Mouse (Mus musculus) T-helper 2 cell (primary cell): ENCODE data around the gene Snx18.

Experiments used
- in situ Hi-C: fragments of 300-600 bp; cut with MboI, MseI; formaldehyde crosslinking; loops from one replicate; pipeline ENCODE4 v1.15.1; 2025; ENCODE audit warnings: high pct_unique_total_duplicates

The Snx18 gene

DNA sequence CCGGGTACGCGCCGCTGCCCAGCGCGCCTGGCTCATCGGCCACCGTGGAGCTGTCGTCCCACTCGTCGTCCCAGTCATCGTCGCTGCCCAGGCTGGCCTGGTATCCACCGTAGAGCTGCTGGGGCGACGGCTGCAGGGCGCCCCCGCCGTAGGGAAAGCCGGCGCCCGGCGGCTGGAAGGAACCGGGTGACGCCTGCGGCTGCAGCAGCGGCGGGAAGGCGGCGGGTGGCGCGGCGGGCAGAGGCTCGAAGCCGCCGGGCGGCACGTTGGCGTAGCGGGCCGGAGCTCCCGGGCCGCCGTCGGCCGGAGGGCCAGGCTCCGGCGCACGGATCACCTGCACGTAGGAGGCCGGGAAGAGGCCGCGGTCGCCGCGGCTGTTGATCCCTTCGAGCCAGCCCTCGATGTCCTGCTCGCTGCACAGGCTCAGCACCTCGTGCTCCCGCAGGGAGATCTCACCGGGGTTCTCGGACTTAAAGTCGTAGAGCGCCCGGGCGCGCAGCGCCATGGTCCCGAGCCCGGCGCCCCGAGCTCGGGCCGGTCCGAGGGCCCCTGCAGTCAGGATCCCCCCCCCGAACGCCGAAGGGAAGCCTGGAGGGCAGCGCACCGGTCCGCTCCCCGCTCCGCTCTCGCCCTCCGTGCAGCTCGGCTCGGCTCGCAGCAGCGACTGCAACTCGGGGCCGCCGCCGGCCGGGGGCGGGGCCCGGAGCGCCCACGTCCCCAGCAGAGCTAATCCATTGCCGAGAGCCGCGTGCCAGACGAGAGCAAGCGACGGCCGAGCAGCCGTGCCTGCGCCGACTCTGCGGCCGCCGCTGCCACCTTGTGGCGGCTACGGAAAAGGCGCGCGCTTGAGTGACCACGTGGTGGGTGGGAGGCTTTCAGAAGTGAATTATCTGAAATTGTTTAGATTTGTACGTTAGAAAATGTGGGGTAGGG lies at the start of gene Snx18:
Gene Snx18, minus strand, starts transcription at position 674 of the 933 bp plus-strand sequence.
- in situ Hi-C loops, result loop anchor here (10.0 kb wide), 1 partner anchor 153 kb away; no protein-coding TSS in a partner anchor

DNA sequence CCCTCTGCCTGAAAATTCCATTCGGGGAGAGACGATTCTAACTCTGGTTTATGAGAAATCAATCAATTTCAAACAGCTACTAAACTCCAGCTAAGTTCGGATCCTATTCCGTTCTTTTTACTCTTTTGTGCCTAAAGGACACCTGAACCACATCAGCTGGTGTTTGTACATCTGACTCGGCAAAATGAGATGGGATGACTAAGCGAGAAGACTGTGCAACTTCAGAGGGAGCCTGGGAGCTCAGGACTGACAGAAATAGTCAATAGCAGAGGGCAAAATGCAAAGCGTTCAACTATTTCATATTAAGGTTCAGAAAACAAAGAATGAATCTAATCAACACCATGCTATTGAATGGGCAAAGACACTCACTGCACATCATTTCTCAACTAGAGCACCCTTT lies 45.5 kb upstream of the Snx18 start:
- in situ Hi-C loops, result no loop called here

DNA sequence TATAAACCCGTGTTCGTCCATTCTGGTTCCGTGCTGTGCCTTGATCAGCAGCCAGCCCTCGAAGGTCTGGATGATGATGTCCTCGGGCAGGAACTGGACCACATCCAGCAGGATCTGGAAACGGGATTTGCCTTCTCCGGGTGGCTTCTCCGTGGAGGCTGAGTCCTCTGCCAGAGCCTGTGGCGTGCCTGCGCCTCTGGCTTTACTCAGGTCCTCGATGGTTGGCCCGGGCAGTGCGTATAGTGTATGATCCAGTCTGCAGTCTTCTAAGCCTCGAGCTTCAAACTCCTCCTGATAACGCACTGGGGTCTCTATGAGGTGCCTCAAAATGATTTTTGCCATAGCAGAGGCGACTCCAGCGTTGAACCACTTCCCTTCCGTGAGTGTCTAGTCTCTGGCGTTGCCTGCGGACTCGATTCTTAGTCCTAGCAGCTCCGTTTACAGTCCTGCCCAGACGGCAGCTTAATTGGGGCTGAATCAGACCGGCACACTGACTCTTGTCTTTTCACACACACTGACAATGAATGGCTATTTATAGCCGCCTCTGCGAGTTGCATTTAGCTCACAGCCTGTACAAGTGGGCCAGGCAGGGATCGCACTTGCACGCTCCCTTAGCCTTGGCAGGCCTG lies 44.9 kb upstream of the Snx18 start, which contains the start of gene Hspb3:
Gene Hspb3, minus strand, starts transcription at position 526 of the 629 bp plus-strand sequence.
- in situ Hi-C loops, result no loop called here

DNA sequence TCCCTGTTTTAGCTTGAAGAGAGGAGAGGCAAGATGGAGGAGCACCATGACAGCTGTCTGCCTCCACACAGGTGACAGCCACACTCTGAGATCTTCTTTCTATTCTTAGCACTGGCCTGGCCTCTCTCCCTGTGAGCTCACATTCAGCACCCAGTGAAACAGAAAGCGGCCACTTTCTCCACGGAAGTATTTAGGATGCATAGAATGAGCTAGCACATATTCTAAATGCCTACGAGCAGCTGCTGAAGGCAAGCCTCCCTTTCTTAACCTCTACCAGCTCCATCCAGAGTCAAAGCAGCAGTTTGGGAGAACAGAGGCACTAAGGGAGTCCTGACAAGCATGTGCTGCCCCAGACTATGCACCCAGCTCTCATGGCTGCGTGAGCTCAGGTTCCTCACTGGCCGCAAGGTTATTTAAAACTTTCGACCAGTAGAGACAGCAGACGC lies 43.5 kb upstream of the Snx18 start:
- in situ Hi-C loops, result no loop called here

DNA sequence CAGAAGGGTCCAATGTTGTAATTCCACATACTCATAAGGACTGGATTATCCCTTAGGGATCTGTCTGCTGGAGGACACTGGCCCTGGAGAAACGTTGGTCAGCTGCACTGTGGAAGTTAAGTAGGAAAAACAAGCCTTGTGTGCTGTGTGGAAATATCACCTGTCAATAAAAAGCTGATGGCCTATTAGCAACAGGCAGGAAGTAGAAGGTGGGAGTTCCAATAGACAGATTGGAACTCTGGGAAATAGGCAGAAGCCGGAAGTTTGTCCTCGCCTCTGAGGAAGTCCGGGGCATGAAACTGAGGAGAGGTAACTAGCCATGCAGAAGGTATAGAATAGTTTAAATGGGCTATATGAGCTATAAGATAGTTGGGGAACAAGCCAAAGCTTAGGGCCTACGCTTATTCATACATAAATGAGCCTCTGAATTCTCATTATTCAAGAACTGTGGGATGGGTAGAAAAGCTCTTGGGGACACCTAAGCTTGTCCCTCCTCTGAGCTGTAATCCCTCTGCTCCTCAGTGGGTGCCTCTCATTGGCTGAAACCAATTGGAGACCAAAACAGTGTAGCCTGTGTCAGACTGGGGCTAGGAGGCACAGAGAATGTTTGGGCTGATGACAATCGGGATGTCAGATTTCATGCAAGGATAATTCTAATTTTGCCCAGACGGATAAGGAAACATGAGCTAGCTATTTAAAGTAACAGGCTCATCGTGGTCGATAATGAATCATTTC lies 42.4 kb upstream of the Snx18 start:
- in situ Hi-C loops, result no loop called here

- in situ Hi-C loops, result no loop called here
Measured at GRCm38 (mm10) chr13:113657204-113657603, 38.8 kb upstream of the Snx18 start.

DNA sequence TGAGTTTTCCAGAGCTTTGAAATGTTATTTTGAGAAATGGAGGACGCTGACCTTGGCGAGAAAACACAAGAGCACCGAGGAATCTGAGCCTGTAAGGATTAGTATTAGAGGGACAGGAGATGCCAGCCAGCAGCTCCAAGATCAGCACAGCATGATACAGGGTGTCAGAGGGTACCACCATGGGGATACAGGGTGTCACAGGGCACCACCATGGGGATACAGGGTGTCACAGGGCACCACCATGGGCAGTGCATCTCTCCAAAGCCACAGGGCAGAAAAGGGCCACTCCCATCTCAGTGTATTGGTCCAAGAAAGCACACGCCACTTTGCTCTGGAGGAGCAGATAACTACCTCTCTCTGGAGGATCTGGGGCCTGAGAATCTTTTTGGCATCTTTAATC lies 38.3 kb upstream of the Snx18 start:
- in situ Hi-C loops, result no loop called here

GRCm38 (mm10) chr13:113655511-113655910 lies 37.1 kb upstream of the Snx18 start:
- in situ Hi-C loops, result no loop called here

DNA sequence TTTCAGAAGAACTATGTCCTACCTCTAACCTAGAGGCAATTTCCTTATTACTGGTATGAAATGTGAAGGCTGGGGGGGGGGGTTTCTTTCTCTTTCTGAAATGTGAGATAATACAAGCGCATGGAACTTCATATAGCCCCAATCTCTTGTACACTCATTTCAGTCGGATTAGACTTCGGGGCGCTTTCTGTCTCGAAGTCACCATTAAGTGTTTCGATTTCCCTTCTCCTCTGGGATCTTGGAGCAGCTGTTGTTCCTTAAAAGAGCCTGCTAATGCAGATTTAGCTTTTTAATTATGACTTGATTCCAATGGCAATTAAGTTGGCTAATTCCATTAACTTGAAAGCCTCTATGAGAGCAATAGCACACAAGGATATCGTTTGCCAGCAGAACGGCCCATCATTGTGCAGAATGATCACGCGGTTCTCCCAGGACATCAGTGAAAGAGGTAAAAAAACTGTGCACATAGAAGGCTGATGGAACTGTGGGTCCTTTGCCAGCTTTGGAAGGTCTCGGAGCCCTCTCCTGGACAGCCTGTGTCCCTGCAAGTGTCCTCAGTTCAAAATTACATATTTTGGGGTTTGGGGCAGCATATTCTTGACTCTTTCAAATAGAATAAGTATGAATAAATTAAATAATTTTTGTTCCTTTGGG lies 22.7 kb upstream of the Snx18 start:
- in situ Hi-C loops, result no loop called here

DNA sequence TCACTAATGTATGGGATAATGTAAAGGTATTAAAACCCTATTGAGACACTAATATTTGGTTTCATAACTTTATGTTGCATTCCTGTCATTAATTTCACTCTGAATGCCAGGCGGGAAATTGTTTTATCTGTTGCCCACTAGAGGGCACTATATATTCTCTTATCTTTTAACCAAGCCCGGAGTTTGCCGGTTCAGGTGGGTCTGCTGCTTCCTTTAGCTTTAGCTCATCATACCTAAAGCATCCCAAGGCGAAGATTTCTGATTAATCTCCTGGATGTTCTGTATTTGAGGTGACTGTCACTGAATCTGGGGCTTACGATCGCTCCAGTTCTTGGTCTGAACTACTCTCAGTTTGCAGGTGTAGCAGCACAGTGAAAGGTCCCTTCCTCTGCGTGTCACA lies 20.6 kb upstream of the Snx18 start:
- in situ Hi-C loops, result no loop called here

- in situ Hi-C loops, result no loop called here
Measured at GRCm38 (mm10) chr13:113635799-113636222, 17.4 kb upstream of the Snx18 start.

GRCm38 (mm10) chr13:113634732-113635481 lies 16.5 kb upstream of the Snx18 start:
- in situ Hi-C loops, result loop anchor here (5.0 kb wide), 1 partner anchor 318 kb away; no protein-coding TSS in a partner anchor

- in situ Hi-C loops, result loop anchor here (5.0 kb wide), 1 partner anchor 315 kb away; no protein-coding TSS in a partner anchor
Measured at GRCm38 (mm10) chr13:113632506-113632905, 14.1 kb upstream of the Snx18 start.

DNA sequence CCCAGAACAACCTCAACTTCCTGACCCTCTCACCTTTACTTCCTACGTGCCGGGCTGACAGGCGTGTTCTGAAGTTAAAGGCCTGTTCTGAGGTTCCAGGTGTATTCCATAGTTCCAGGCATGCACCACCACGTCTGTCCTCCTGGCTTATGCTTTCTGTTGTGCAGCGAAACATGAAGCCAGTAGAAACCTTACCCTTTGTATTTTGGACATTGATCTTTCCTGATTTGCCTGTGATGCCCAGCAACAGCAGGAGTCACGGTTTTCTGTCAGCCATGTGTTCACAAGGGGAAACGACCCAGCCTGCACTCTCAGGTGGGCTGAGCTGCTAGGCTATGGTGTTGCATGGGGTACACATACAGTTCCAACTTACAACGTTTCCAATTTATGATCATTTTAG lies 9.2 kb upstream of the Snx18 start:
- in situ Hi-C loops, result no loop called here

DNA sequence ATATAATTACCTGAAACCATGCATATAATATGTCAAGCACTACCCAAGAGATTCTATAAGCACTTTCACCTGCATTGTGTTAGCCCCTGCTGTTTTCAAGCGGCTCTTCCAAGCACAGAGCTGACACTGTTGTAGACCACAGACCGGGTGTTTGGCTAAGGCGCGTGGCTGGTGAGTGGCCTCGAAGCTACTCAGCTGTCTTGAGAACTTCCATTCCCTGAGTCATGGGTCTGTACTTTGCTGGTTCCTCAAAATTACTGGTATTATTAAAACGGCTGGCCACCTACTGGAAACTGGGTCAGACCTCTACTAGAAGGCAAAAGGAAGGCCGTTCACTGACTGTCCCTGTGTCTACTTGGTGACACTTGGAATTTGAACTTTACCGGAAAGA lies 4.5 kb upstream of the Snx18 start:
- in situ Hi-C loops, result no loop called here

- in situ Hi-C loops, result no loop called here
Measured at GRCm38 (mm10) chr13:113622122-113622864, 3.9 kb upstream of the Snx18 start.

GRCm38 (mm10) chr13:113619003-113619402 lies 639 bp upstream of the Snx18 start:
- in situ Hi-C loops, result loop anchor here (10.0 kb wide), 1 partner anchor 154 kb away; no protein-coding TSS in a partner anchor

- in situ Hi-C loops, result loop anchor here (10.0 kb wide), 1 partner anchor 153 kb away; no protein-coding TSS in a partner anchor
Measured at GRCm38 (mm10) chr13:113617338-113617890, 950 bp downstream of the Snx18 start.

DNA sequence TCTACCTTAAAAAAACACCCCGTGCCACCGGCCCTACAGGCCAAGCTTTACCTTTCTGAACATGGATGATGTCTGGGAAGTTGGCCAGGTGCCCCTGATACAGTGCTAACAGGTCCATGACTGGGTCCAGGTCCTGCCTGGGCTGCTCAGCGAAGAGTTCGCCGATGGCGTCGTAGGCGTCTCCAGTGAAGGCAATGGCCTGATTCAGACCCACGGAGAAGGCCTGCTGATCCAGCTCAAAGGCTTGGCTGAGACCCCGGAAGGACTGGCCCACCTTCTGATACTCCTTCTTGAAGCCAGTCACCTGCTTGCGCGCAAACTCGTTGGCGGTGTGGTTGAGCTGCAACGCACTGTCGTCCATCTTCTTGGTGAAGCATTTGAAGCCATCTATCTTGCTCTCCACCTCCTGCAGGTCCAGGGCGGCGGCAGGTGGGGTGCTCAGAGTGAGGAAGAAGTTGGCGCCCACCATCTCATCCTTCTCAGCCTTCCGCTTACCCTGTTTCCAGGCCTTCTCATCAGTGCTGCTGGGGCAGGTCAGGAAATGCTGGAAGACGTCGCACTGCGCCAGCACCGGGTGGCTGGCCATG lies 1.5 kb downstream of the Snx18 start:
- in situ Hi-C loops, result loop anchor here (10.0 kb wide), 1 partner anchor 152 kb away; no protein-coding TSS in a partner anchor
